Mouse (Mus musculus) granulocyte monocyte progenitor cell, adult 5-6 weeks (primary cell): ENCODE results near the gene Bicc1. TPM values are rescaled to one million over a fixed set of nuclear protein-coding genes. Genes with fewer than 3 reads are reported as not detected.

Experiments
- ATAC-seq: replicated peaks from 2 replicates; pipeline ENCODE4 v1.8.0; 2016; ENCODE audit warnings: mild to moderate bottlenecking, moderate TSS enrichment, inconsistent platforms; ENCODE audit not compliant: poor library complexity, severe bottlenecking
- total RNA-seq, 2 experiments: library from RNA; stranded (forward) in 1 of 2; stranded (reverse) in 1 of 2; fragments of 200-712, 200-1000 nt in 1 of 2; fragments of >200 nt in 1 of 2; fragmentation: Nextera tagmentation in 1 of 2; gene quantifications; 2 replicates each; pipeline ENCODE4 v1.2.3; 2014 to 2017

The Bicc1 gene
- total RNA-seq, 2 experiments from 2014 or later: not detected

DNA sequence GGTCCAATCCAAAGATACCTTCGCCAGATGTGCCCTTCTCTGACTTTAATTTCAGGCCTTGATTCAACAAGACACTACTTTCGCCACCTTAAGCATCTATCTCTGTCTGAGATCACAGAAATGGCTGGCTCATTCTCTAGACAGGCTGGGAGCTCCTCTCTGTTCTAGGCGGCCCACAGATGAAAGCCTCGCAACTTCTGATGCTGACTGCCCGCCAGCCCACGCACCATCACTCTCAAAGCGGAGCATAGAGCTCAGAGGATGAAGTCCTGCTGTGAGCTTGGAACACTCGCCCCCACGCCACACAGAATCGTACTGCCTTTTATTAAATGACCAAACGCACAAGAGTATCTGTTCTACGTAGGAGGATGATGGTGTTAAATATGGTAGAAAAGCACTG lies 949 bp upstream of the Bicc1 start:
- no peak for ATAC-seq

DNA sequence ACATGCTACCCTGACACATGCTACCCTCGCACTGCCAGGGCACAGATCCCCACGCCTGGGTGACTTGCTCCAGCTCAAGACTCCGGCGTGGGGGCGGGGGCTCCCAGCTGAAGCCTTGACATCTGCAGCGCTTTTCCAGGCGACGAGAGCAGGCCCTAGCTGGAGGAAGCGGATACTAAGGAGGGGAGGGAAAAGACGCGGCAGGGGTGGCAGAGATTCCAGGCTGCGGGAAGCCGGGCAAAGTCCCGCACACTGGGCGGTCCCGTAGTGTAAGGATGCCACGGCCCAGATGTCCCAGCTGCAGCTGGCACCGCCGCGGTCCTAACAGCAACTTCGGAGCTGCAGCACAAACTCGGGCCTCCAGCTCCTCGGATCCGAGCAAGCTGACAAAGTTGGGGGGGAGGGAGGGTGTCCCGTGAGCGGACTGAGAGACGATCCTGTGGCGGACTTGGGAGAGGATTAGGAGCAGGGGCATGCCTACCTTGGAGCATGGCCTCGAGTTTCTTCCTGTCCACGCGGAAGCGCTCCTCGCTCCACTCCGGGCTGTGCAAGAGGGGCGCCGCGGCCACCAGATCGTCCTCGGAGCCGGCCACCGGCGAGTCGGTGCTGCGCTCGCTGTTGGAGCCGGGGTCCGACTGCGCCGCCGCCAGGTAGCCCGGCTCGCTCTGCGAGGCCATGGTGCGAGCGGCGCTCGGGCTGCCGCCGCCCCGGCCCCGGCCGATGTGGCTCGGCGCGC lies 392 bp downstream of the Bicc1 start:
- ATAC-seq: peak; percentile 37

DNA sequence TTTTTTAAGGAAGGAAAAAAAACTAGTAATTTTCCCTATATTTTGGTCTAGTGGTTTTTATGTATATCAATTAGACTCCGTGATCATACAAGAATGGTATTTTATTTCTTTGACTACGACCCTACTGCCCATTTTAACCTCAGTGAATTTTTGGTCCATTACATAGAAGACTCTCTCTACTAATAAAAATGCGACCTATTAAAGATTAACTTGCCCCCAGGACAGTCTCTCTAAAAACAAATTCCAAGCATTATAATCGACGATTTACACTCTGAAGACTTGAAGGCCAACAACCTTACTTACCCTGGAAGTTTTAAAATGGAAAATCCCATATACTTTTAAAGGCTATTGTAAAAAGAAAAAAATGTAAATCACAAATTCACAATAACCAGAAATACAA lies 2.9 kb downstream of the Bicc1 start:
- no peak for ATAC-seq

DNA sequence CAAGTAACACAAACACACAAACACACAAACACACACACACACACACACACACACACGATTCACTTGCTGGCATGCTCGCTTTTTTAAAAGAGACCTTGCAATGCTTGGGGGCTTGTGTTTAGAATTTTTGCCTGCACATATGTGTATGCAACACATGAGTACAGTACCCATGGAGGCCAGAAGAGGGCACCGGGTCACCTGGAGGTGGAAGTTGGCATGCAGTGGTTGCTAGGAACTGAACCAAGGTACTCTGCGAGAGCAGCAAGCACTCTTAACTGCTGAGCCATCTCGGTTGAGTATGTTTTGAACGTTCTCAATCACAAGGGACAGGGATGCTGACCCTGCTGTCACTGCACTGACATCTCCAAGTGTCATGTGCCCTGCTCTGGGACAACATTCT lies 5.9 kb downstream of the Bicc1 start:
- ATAC-seq: no peak

DNA sequence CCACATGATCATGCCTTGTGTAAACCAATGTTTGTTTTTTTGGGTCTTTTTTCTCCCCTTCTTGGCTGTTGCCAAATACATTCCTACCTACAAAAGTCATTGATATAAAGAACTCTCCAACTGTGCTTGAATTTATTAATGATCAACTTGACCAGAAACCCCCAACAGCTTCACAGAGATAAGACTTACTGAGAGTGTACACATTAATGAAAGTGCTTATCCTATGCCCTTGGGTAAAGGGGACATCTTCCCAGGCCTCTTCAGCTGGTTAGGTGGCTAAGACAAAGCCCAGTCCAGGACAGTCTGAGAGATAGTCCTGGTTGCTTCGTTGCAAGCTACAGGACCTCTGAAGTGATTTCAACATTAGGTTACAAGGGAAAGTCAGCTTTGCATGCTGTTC lies 6.4 kb downstream of the Bicc1 start:
- no peak for ATAC-seq

DNA sequence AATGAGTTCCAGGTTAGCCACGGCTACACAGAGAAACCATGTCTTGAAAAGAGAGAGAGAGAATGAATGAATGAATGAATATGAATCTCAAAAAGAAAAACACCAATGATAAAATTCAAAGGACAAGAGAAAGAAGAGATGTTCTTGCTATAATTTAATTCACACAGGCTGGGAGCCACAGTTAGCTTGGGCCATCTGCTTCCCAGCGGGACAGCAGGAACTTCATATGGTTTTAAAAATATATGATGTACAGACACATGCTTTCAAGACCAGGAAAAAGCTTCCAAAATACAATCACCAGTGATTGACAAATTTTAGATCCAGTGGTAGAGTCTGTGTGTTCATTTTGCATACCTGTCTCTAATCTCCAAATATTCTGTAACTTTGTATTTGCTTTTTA lies 9.0 kb downstream of the Bicc1 start:
- no peak for ATAC-seq

DNA sequence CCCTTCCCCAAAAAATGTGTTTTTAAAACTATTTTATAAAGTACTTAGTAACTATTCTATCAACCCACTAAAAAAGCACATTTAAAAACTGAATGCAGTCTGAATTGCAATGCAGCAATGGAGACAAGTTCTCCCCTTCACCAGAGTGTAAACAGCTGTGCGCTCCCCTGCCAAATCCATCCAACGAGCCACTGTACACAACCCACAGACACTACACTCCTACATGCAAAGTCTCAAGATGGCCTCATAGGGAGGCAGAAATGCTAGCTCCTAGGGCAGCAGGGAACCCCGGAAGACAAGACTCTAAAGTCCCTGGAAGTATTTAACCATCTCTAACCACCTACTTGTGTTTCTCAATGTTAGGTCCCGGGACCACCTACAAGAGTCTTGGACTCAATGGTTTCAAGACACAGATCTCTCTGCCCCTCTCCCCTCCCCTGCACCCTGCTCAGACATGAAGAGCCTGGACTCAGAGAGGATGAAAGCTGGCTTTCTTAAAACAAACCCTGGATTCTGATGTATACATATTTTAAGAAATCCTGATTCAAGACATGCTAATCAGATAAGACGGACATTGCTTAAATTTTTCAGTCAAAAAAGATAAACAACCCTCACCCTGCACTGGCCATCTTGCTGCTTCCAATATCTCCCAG lies 10.4 kb downstream of the Bicc1 start:
- ATAC-seq: no peak

DNA sequence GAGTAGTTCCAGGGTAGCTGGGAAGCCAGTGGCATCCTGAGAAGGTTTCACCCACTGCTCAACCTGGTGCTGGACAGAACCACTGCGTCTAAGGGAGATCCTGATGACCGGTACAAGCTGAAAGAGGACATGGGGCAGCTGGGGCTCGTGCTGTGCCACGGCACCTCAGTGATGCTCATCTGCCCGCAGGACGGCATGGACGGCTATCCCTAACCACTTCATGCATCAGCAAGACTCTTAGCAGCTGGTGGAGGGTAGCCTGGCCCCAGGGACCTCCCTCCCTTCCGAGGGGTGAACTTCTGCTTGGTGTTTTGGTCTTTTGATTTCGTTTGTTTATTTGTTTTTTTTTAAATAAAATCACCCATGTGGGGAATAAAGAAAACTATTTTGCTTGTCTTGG lies 11.3 kb downstream of the Bicc1 start:
- ATAC-seq: no peak

DNA sequence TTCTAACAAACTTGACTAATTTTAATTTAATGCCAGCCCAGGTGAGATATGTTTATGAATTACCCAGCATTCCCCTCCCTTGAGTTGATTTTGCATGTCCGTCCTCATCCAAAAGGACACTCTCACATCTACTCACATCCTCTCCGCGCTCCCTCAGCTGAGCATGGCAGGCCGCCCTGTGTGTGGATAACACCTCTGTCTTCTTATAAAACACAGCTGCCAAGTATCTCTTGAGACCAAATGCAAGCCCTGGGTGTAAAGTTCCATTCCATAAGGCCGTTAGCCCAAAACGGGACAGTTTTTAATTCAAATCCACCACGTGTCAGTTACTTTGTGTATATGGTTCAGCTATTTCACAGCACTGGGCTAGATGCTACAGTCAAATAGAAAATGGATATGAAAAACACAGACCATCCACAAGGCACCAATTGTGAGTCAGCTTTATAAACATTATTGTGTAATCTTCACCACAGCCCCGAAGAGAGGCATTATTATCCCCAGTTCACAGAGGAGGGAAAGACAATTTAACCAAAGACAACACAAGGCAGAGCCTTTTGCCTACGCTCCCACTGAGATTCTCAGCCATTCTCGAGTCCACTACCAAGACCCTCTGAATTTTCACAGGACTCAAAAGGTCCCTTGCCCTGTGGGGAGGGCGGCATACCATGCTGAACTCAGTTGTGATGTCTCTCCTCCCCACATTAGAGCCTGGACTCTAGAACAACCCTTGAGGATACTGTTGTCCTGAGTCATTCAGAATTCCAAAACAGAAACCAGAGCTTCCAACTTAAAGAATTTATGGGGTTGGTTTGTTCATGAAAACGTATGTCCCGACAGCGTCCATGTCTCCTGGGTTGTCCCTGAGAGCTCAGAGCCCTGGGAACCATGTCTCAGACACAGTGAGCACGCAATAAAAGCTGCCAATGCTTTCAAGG lies 12.6 kb downstream of the Bicc1 start:
- no peak for ATAC-seq

DNA sequence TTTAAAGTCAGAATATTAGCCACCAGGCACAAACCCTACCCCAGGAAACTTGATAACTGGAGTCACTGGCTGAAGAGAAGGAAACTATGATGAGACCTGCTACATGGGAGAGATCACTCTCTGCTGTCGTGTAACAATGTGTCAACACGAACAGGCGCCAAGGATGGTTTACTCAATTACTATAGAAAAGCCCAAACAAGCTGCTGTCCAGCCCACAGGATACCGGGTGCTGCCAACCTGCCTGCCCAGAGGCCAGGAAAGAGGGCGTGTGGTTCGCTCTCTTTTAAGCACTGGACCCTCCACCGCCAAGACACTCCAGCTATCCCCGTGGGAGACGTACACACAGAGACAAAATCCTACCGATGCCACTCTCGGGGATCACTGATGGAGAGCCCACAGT lies 13.7 kb downstream of the Bicc1 start:
- no peak for ATAC-seq

DNA sequence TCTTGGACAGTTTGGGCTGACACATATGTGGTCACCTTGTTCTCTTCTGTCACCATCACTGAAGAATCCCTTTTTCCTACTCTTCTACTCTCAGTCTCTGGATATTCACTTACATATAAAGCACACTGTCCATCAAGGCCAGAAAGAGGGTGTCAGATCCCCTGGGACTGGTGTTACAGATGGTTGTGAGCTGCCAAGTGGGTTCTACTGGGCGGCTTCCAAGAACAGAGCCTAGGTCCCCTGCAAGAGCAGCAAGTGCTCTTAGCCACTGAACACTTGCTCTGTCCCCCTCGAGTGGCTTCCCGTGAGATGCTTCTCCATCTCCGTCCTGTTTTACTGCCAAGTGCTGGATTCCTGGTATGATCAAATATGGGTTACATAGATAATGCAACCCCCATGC lies 15.3 kb downstream of the Bicc1 start:
- ATAC-seq: no peak

DNA sequence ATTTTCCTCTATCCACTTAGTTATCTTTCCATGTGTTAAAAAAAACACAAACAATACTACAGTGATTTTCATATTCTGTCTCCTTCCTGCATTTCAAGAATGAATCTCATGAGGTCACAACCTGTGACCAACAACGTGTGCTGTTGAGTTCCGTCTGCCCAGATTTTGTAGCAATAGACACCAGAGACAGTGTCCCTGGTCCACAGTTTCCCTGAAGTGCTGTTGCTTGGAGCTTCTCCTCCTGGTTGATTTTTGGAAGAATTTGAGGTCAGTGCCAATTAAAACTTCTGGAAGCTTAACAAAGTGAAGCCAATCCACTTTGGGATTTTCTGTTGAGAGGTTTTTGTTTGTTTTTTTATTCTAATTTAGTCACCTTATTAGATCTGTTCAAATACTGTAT lies 16.9 kb downstream of the Bicc1 start:
- no peak for ATAC-seq

DNA sequence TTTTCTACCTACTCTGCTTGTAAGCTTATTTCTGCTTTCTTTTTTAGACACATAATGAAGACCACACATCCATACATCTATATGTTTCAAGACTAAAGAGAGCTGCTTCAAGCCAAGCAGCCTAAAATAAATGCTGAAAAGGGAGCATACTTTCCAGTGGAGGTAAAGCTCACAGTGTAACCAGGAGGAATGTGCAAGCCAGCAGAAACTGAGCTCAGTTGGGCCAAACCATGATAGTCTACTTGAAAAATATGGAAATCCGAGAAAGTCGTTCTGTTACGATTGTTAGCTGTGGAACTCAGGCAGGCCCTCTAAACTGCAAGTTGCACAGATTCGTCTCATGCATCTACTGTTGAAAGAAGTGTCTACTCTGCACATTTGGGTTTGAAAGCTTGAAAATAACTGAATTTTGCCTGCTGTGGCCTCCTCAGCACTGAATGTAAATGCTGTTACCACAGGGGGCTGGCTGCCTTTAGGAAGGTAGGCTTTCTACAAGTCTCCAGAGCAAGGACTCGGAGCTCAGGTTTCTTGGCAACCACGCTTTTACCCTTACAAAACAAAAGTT lies 19.1 kb downstream of the Bicc1 start:
- no peak for ATAC-seq

DNA sequence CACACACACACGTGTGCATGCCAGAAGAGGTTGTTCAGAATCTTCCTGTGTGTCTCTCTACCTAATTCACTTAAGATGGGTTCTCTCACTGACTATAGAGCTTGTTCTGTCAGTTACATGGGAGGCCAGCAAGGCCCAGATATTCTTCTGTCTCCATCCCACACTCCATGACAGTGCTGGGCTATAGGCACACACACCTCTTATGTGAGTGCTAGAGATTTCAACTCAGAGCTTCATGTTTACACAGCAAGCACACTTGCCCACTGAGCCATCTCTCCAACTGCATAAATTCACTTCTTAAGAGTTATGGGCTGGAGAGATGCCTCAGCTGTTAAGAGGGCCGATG lies 20.7 kb downstream of the Bicc1 start:
- ATAC-seq: no peak

DNA sequence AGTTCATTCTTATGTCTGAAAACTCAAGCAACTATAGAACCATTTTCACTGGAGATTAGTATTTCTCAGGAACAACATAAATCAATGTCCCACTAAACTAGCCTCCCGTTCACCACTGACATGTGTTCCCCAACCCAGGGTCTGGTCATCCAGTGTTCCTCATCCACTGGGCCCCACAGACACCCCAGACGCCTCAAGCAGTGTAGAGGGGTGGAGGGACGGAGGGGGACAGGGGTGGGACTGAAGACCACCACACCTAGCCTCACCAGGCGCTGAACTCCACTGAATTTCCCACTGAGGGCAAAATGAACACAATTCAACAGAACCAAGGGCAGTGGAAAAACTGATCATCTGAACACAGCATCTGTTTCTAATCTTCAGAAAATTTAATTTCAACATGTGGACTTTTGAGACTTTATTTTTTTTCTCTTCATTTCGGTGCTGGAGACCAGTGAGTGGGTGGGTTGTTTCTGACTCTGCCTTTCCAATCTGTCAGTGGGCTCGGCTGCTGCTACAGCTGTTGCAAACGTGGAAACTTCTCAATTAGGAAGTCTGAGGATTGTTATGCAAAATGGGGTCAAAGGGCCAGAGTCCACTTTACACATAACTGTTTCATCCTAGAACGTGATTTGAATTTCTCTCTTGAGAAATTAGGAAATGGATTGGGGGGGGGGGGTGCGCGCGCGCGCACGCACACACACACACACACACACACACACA lies 21.2 kb downstream of the Bicc1 start:
- no peak for ATAC-seq

DNA sequence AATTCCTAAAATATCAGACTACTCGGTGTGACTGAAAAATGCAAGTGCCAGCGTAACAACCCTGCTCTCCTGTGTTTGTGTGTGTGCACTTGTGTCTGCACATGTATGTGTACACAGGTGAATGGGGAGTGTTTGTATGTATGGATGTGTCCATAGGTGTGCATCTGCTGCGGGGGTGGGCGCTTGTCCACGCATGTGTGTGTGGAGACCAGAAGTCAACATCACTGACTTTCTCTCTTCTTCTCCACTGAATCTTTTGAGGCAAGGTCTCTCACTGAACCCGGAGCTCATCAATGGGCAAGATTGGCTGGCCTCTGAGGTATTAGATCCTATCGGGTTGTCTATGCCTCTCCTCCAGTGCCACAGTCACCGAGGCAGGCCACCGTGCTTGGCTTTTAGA lies 21.9 kb downstream of the Bicc1 start:
- ATAC-seq: no peak

DNA sequence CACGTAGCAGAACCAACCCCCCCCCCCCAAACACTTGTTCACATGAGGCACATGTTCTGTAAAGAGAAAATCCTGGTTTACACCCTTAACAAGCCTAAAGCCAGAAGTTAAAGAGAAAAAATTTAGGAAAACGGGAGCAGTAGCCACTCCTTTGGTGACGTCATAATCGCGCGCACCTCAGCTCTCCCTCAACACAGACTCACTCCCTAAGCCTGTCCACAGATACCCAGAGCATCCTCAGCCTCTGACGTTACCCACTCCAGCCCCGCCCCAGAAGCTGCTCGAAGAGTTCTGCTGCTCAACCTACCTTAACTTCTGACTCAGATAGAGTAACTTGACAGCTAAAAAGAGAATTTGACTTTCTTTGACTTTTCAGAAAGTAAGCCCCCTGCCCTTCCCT lies 28.2 kb downstream of the Bicc1 start:
- no peak for ATAC-seq

DNA sequence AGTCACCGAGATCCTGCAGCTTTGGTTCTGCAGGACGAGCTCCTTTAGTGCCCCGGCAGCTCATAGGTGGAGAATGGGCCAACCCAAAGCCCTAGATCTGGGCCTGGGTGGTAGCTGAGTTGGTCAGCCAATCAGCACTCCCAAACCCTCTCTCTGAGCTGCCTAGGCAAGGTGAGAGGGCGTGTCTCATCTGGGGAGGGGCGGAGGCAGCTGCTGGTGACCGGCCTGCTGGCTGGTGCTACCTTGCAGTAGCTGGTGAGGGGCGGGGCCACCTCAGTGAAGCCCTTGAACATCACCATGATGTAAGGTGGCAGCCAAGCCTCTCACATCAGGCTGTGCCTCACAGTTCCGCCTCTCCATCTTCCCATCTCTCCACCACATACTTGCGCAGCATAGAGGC lies 29.2 kb downstream of the Bicc1 start:
- no peak for ATAC-seq

DNA sequence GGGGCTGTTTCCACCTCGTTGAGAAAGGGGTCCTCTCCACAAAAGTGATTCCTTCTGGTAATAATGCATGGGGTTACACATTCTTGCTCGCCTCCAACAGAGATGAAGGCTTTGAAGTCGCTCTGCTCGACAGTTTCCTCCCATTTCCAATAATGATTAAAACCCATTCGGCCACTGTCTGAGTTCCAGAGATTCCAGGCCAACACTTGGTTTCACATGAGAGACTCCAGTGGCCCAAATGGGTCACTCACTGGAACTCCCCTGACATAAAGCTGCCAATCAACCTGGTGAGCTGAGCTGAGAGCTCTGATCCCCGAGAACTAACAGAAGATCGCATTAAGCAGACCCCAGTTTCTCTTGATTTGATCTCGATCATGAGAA lies 31.6 kb downstream of the Bicc1 start:
- no peak for ATAC-seq

DNA sequence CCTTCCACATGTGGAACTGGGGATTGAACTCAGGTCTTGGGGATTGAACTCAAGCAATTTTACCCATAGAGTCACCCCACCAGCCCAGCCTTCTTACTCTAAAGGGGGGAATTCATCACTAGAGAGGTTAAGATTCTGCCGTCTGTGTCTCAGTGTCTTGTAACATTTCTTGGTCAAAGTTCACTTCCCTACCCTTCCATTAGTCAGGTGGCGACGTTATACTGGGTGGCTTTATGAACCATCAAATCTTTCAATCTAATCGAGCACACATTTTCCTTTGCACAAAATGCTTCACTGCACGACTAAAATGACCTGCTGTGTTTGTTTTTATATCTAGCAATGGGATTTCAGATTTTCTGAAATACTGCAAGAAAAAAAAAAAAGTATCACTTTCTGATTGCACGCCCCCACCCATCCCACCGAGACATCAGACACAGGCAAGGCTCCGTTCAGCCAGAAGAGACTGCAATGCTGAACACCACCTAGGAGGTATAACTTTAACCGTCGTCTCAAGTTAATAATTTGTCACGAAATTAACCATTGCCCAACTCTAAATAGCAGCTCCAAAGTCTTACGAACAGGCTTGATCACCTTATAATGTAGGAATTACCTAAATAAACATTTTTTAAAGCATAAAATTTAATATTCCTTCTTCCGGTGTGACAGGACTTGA lies 32.1 kb downstream of the Bicc1 start:
- no peak for ATAC-seq
